In genomic region chr13:68799777-68800176, GRCm38 (mm10) we compare ENCODE assay signal across 9 mouse cellular contexts.
A peak's percentile ranks its signal among the peaks of the same experiment; 100 is the strongest.
DNase-seq lines count a peak whose midpoint lies in the region; ATAC-seq and TF ChIP-seq lines count a peak whose summit lies in the region.
"Had no signal": no experiment of that assay in that cellular context is flagged by ENCODE, and none has a peak within 500 bp of the region (broad histone marks: within the 10 kb centered on the region; RNA-seq: fewer than 3 reads in every experiment).

No protein-coding gene starts in this region.

- no peaks in the 10 kb centered on the region for H3K36me3 ChIP-seq in liver, postnatal 0 days (replicated peaks; ENCODE audit: insufficient read depth, low read length)
- H3K36me3 ChIP-seq in liver, embryonic 12.5 days = no peaks in the 10 kb centered on the region
- no peaks in the 10 kb centered on the region for H3K36me3 ChIP-seq in ES-E14 (ENCODE audit: control insufficient read depth, insufficient read depth, low read length, poor library complexity, severe bottlenecking)
- no peaks in the 10 kb centered on the region for H3K36me3 ChIP-seq in forebrain, embryonic 13.5 days (ENCODE audit: poor library complexity, severe bottlenecking)

- DNase-seq in gastrocnemius, adult 2 months = peak; percentile 51
- DNase-seq in gastrocnemius, postnatal 25 days = no peak
- peak; percentile 16 for DNase-seq in liver, postnatal 0 days
- peak; percentile 22 for DNase-seq in ES-E14 (ENCODE audit: low read depth, low spot score)
- no peak for DNase-seq in frontal cortex, postnatal 36 days (ENCODE audit: low spot score in 2 of 2)
- DNase-seq: cerebellum, postnatal 25 days had no signal

- H3K9ac ChIP-seq in liver, postnatal 0 days (replicated peaks) = no peak overlapping the region
- H3K9ac ChIP-seq in liver, embryonic 12.5 days = no peak overlapping the region
- H3K9ac ChIP-seq in ES-E14 (ENCODE audit: insufficient read depth, low read depth, low read length, poor library complexity, severe bottlenecking) = no peak overlapping the region
- no peak overlapping the region for H3K9ac ChIP-seq in forebrain, embryonic 13.5 days

- H3K4me1 ChIP-seq in liver, postnatal 0 days (ENCODE audit: insufficient read depth) = no peaks in the 10 kb centered on the region
- H3K4me1 ChIP-seq in liver, embryonic 12.5 days = no peaks in the 10 kb centered on the region
- no peaks in the 10 kb centered on the region for H3K4me1 ChIP-seq in ES-E14 (ENCODE audit: control insufficient read depth in 2 of 2, insufficient read depth in 2 of 2, low read length in 2 of 2, poor library complexity in 1 of 2)
- H3K4me1 ChIP-seq in forebrain, embryonic 13.5 days = no peaks in the 10 kb centered on the region

- peak; percentile 61 for TF ChIP-seq CTCF in gastrocnemius, adult 2 months (IDR thresholded peaks at IDR 0.05)
- peak; percentile 35 for TF ChIP-seq CTCF in liver, postnatal 0 days (IDR thresholded peaks at IDR 0.05; ENCODE audit: low read depth)

- H3K4me3 ChIP-seq in gastrocnemius, adult 2 months = no peak overlapping the region
- H3K4me3 ChIP-seq in liver, postnatal 0 days (ENCODE audit: low read depth, low read length) = no peak overlapping the region
- no peak overlapping the region for H3K4me3 ChIP-seq in liver, embryonic 12.5 days
- H3K4me3 ChIP-seq in ES-E14 (ENCODE audit: insufficient read depth in 1 of 2, low read depth in 1 of 2, low read length in 2 of 2, poor library complexity in 1 of 2, severe bottlenecking in 1 of 2) = no peak overlapping the region
- no peak overlapping the region for H3K4me3 ChIP-seq in forebrain, embryonic 13.5 days

- H3K27me3 ChIP-seq in liver, postnatal 0 days (ENCODE audit: insufficient read depth, low read length) = no peaks in the 10 kb centered on the region
- no peaks in the 10 kb centered on the region for H3K27me3 ChIP-seq in liver, embryonic 12.5 days (replicated peaks)
- H3K27me3 ChIP-seq in forebrain, embryonic 13.5 days = no peaks in the 10 kb centered on the region

- no peak overlapping the region for H3K4me2 ChIP-seq in liver, postnatal 0 days (ENCODE audit: low read depth, low read length)
- H3K4me2 ChIP-seq in liver, embryonic 12.5 days = no peak overlapping the region
- no peak overlapping the region for H3K4me2 ChIP-seq in forebrain, embryonic 13.5 days

- intact Hi-C loops in gastrocnemius, adult 2 months (cut with DNase I) = no loop called here

- TF ChIP-seq EP300 in liver, postnatal 0 days (IDR thresholded peaks at IDR 0.05; ENCODE audit: low read depth) = no peak

- WGBS in liver, postnatal 0 days (ENCODE audit: insufficient replicate concordance) = 64% methylated on average over 6 of the region's 6 CpGs
- 54% methylated on average over 6 of the region's 6 CpGs for WGBS in liver, embryonic 12.5 days (ENCODE audit: insufficient replicate concordance)
- 69% methylated on average over 6 of the region's 6 CpGs for WGBS in forebrain, embryonic 13.5 days

- no peak overlapping the region for H3K27ac ChIP-seq in gastrocnemius, adult 2 months
- H3K27ac ChIP-seq in liver, postnatal 0 days (ENCODE audit: low read depth) = no peak overlapping the region
- H3K27ac ChIP-seq in liver, embryonic 12.5 days = no peak overlapping the region
- no peak overlapping the region for H3K27ac ChIP-seq in ES-E14 (ENCODE audit: insufficient read depth, low read depth, low read length, poor library complexity, severe bottlenecking)
- no peak overlapping the region for H3K27ac ChIP-seq in forebrain, embryonic 13.5 days

- no peaks in the 10 kb centered on the region for H3K9me3 ChIP-seq in liver, postnatal 0 days (ENCODE audit: low read length)
- 0 out of 2 replicates have a peak, but pooled peaks cover 3% of the 10 kb centered on the region for H3K9me3 ChIP-seq in liver, embryonic 12.5 days (replicated peaks)
- H3K9me3 ChIP-seq in ES-E14 (ENCODE audit: control insufficient read depth, insufficient read depth, low read depth, low read length) = no peaks in the 10 kb centered on the region
- H3K9me3 ChIP-seq in forebrain, embryonic 13.5 days (replicated peaks) = no peaks in the 10 kb centered on the region

- ATAC-seq in liver, postnatal 0 days = no peak
- no peak for ATAC-seq in liver, embryonic 12.5 days
- peak; percentile 69 for ATAC-seq in granulocyte monocyte progenitor cell, adult 5-6 weeks (replicated peaks; ENCODE audit: poor library complexity, severe bottlenecking)
- no peak for ATAC-seq in forebrain, embryonic 13.5 days

- in situ Hi-C loops in ES-E14 (cut with MboI; ENCODE audit: low sequenced_read_pairs in 2 of 2, unreplicated experiment in 2 of 2) = no loop called here

TF ChIP-seq in ES-E14, 5 proteins besides CTCF, POLR2A, EP300 and RAD21:
- TF ChIP-seq ZC3H11A (IDR thresholded peaks at IDR 0.05; ENCODE audit: borderline replicate concordance, low read depth, low read length) (no peak), CHD2 (IDR thresholded peaks at IDR 0.05; ENCODE audit: low read depth, low read length) (no peak), MAFK (IDR thresholded peaks at IDR 0.05; ENCODE audit: insufficient read depth, low read depth, low read length) (no peak), ZNF384 (IDR thresholded peaks at IDR 0.05; ENCODE audit: low read depth, low read length) (no peak)

Comparison
In these comparisons a context has a peak if more than half of its experiments do, and no peak if none do; other contexts are left out.
1. DNase-seq: peak in gastrocnemius, adult 2 months (single experiment), liver, postnatal 0 days (single experiment) and ES-E14 (single experiment); none in gastrocnemius, postnatal 25 days (single experiment) and frontal cortex, postnatal 36 days (0 of 2).